Mouse (Mus musculus) adrenal gland, adult 8-10 months (tissue): ENCODE measurements at regions not wholly inside any gene's neighbourhood (a gene's known extent, or its start where the extent isn't known, plus 50 kb on each side); places are given as distances from the start of the nearest gene placed in this dataset.

ENCODE experiments used
- DNase-seq: peaks from one replicate; pipeline ENCODE4 v3.0.0; 2022

DNA sequence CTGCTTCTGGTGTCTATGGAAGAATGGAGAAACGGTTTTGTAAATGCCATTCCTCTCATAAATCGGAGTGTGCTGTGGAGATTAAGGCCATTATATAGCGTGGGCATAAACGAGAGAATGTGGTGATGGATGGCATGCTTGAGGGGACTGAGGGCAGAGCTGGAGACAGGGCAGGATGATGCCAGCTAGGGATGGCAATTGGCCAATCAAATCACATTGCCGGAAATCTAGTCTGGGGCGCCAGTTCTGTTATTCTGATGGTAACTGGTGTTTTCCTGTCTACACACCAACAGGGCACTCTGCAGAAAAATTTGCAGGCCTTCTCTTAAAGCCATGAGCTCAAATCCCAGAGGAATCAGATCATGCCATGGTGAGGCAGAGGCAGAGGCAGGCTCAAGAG, 224.9 kb upstream of the Kazn start:
- DNase-seq: no peak

DNA sequence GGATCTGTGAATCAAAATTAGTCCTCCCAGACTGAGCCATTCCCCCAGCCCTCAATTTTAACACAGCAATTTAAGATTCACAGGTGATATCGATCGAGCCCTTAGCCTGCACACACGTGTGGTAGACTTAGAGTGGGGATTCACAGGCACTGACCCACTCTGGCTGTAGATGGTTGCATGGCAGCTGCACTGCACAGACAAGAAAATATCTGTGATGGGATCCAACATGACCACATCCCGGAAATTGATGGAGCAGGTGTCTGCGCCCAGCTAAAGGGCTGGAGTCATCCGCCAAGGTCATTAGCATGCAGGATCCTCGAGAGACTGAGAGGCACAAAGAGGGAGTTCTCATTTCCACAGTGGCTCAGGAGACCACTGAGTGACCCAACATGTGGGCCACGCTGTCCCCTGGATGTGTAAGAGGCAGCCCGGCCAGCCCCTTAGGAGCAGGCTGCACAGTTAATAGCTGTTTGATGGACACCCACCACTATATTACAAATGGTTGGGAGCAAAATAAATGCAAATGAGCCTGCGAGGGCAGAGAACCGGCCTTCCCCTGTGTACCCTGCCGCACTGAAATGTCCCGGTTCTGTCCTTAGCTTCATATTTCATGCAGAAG, 221.4 kb upstream of the Kazn start:
- no peak for DNase-seq

DNA sequence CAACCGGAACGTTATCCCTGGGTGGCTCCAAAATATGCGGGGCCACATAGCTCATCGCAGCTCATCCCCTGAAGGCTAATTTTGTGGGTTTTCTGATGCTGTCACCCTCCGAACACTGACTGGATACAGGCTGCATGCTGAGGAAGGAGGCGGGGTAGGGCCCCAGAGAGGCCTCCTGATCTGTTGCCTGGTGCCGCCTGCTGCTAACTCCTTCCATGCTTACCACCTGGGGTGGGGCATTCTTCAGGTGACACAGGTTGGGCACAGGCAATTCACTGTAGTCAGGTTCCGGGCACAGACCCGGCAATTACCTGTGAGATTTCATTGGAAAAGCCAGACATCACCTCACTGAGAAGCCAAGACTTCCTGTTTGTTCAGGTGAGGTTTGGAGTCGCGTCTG, 213.4 kb upstream of the Kazn start:
- DNase-seq: no peak

DNA sequence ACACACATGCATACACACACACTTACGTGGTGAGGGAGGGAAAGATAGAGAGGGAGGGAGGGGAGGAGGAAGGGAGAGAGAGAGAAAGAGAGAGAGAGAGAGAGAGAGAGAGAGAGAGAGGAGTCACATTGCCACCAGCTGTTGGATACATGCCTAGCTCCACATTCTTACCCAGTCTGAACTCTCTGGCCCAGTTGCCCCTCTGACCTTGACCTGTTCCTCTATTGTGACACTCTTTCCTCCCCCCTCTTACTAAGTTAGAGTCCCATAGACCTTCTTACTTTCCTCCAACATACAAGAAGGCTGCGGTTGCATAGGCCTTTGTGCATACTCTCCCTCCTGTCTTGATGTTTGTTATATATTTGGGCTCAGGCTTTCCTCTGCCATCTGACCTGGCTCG, 211.7 kb upstream of the Kazn start:
- no peak for DNase-seq

DNA sequence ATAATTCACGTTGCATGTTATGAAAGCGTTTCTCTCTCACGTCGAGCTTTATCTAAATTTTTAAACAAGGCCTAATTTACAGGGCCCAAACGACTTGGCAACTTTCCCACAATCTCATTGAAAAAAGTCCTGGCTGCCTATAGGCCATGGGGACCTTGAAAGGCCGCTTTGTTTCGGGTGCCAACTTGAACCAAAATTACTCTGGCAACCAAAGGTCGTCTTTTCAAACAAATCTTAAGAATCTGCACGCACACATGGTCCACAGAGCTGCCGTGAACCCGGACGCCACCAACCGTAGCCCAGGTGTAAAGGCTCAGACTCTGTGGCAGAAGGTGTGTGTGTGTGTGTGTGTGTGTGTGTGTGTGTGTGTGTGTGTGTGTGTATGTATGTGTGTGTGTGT, 210.5 kb upstream of the Kazn start:
- DNase-seq: peak; percentile 31

DNA sequence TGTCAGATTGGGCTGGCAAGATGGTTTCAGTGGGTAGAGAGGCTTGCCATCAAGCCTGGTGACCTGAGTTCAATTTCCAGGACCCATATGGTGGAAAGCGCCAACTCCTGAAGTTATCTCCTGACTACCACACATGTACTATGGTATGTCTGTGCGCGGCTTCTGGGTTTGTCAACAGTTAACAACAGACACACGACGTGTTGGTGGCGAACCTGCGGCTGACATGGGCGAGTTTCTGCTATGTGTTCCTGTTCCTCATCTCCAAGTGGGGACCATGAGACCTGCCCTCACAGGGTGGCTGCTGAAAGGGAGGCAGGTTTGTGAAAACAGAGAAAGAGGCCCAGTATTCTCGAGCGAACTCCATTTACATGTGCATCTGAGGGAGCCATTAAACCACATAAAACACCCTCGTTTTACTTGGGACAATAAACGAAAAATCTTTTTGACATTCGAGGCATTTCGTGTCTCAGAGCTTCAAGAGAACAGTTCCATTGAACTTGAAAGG, 210.0 kb upstream of the Kazn start:
- no peak for DNase-seq

DNA sequence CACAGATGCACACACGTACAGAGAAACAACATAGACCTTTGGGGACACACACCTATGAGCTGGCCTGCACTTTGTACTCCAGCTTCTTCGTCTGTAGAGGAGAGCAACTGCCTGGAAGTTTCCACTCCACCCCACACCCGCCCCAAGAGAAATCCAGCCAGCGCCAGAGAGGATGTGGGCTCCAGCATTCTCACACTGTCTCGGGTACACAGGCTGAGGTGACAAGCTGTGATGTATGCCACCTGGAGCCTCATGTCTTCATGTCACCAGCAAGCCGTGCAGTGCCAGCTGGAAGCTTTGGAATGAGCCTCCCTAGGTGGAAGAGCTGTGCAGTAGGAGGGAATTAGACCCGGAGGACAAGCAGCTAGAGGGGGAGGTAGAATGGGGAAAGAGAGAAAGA, 208.3 kb upstream of the Kazn start:
- DNase-seq: peak; percentile 15

DNA sequence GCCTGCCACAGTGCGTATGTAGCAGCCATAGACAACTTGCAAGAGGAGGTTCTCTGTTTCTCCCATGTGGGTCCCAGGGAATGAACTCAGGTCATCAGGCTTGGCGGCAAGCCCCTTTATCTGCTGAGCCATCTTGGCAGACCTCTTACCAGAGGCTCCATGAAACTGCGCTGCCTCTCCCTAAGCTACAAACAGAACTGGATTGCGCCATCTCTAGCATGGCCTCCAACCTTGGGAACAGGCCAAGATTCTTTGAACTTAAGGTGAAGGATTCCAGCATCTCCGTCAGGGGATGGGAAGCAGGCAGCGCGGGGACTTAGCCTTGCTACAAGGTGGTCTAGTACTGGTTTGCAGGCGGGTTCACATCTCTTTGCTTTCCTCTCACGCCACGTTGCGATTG, 201.8 kb upstream of the Kazn start:
- DNase-seq: peak; percentile 64

DNA sequence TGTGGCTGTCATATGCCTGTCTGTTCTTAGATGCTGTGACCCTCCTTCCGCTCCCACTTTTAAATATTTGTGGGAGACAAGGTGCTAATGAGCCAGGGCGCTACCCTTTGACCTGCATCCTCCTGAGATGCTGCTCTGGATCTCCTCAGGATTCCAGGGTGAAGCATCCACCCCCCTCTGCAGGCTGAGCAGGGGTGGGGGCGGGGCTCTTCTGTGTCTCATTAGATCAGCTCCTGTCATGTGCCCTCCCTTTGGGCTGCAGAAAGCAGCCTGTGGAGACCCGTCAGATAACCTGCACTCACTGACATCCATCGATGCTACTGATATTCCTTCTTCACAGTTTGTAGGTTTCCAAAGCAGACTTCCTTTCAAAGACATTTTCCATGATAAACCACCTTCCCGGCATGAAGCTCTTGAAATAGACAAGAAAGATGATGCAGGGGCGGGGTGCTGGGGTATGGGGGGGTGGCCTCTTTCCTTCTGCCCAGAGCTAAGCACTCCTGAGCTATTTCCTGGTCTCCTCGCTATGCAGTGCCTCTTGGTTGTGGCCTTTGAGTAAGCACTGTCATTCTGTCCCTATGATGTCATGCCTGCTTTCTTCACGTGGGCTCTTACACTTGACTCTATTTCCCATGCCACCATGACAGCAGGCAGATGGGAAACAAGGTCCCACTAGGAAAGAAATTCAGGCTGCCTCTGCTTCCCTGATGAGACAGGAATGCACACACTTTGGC, 200.4 kb upstream of the Kazn start:
- DNase-seq: no peak

DNA sequence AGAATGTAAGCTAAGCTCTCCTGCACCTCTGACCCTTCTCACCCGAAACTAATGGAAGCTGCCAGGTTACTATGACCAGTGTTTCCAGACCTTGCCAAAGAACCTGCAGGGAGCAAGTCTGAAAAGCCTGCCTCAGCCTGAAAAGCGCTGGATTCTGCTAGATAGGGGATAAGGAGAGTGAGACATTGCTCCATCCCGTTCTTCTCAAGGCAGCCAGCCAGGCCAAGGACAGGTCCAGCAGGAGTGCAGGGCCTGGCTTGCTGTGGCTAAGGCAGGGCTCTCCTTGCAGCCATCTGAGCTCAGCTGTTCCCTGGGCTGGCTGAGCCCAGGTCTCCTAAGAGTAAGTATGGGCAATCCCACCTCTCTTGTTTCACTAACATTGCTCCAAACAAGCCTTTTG, 185.4 kb upstream of the Kazn start:
- peak; percentile 55 for DNase-seq

DNA sequence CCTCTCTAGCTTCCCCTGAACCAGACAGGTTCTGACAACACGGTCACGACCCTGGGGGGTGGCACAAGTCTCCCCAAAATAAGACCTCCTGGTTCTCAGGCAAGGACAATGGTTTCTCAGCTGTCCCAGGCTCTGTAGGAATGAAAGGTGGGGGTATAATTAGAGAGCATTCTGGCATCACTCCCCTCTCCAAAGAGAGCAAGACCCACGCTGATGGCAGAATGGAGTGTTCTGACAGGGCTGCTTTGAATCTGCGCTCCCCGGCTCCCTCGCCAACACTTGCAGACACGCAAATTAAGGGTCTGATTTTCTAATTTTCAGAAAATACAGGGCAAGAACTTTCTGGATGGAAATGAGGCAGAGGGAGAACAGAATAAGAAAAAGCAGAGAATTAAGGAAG, 181.2 kb upstream of the Kazn start:
- DNase-seq: no peak

DNA sequence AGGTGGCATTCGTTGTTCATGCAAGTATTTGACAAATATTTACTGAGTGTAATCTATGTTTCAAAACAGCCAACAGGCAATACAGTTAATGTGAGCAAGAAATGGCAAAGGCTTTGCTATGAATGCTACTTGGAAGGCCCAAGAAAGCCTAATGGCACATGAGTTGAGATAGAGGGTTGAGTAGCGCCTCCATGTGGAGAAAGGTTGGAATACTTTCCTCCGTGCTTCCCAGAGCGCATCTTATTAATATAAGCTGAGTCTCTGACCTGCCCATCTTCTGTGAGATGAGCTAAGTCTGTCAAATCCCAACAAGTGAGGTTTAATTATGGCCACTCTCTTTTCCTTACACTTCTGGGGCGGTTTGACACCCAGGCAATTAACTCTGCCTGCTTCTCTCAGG, 175.7 kb upstream of the Kazn start:
- DNase-seq: no peak

DNA sequence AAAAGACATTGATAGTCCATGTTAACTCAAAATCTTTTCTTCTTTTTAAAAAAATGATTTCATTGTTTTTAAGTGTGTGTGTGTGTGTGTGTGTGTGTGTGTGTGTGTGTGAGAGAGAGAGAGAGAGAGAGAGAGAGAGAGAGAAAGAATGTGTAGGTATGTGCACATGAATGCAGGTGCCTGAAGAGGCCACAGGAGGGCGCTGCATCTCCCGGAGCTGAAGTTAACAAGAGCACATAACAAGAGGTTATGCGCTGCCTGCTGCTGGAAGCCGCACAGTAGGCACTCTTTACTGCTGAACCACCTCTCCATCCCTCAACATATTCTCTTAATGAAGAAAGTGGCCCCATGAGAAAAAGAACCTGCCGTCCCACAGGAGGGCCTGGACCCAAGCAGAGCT, 172.6 kb upstream of the Kazn start:
- no peak for DNase-seq

DNA sequence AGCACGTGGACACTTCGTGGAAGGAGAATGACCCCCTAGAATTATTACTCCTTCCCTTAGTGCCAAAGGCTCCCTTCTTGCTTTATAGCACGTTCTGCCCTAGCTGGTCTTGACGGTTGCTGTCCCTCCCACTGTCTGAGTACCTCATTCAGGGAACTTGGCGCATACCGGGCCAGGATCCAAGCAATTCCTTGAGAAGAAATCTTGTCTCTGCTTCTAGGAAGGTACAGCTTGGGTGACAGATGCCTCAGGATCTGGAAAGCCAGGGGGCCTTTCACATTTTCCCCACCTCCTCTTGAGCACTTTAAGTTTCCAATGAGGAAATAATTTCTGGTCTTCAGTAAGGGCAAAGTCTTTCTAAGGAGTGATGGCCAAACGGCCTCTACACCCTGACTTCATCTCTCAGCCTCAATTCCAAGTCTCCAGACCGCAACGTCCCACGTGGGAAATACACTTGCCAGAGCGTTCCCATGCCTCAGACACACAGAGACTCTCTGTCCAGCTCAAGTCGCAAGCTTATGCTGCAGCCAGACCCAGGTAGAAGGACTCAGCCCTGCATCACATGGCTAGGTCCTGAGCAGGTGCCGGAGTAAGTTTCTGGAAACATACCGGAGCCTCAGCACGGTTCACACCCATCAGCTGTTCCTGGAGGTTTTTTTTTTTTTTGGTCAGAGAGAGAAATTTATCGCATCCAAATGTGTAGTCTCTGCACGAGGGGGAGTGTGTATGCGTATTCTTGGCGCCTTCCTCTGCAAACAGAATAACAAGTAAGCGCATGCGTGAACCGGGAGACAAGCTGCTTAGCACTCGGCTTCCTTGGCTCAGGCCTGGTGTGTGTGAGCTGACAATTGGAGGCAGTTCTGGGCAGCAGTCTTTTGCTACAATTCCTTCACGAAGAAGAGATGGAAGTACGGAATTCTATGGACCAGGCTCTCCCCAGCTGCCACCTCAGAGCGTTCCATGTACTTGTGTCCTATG, 171.7 kb upstream of the Kazn start:
- no peak for DNase-seq

DNA sequence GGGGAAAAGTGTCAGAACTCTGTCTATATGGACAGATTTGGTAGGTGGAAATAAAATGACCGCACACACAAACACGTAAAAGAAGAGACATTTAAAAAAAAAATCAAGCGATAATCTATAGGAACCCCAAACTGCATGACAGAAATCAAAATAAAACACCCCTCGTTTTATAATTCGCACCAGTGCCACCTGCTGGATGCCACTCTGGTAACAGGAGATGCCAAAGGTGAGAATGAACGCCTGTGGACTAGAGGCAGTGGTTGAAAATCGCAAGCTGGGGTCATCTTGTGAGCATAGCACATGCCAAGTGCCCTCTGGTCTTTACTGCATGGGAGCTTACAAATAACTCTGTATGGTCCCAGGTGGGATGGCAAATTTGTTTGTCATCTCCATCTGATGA, 158.7 kb upstream of the Kazn start:
- DNase-seq: no peak

DNA sequence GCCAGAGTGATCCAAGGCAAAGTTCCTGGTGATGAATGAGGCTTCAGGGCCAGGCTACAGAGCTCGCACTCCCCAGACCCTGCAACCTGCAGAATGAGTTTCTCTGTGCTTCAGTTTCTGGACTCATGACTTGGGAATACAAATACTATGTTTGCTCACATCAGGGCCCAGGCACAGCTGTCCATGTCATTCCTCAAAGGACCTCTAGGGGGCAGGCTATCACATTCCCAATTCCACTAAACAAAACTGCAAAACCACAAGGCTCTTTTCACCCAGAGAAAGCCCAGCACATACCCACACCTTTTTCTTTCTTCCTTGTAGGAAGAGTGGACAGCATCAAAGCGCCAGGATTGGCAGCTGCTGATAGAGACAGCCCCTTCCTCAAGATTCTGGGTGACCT, 153.7 kb upstream of the Kazn start:
- DNase-seq: peak; percentile 7

DNA sequence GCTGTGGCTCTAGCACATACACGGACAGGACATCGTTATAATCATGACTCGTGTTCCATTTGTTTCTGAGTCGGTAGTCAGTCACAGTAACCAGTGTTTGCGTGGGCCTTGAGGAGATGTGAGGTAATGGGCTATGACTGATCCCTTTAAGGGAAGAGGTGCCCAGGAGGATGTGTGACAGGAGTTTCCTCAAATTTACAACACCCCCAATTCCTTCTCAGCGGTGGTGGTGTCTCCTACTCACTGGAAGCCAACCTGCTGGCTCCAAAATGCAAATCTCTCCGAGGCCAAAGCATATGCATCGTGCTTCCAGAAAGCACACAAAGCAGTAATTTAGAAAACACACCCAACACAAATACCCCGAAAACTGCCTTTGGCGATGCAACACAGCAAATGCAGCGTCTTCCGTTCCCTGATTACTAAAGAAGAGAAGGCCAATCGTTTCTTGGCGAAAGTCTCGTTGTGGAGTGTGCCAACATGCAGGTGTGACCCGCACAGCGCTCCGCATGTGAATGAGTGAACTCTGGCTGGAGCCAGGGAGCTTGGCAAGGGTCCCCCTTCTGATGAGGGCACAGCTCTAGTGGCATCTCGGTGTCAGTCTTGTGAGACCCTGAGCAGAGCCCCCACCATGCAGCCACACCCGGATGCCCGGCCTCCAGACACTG, 151.5 kb upstream of the Kazn start:
- no peak for DNase-seq

DNA sequence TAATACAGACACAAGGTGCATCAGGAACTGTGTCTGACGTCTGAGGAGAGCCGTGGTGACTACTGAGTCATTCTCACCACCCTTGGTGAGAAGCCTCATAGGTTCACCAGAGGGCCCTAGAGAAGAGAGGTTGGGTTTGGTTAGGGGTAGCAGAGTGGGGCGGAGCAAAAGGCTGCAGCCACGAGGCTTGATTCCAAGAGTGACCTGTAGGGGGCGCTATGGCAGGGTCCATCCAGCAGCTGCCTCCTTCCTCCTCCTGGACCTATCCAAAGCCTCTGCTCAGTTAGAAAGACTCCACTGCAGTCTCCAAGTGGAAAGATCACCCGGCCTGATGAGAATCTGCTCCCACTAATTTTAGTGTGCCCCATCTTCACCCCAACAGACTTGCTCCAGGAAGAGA, 149.3 kb upstream of the Kazn start:
- no peak for DNase-seq

DNA sequence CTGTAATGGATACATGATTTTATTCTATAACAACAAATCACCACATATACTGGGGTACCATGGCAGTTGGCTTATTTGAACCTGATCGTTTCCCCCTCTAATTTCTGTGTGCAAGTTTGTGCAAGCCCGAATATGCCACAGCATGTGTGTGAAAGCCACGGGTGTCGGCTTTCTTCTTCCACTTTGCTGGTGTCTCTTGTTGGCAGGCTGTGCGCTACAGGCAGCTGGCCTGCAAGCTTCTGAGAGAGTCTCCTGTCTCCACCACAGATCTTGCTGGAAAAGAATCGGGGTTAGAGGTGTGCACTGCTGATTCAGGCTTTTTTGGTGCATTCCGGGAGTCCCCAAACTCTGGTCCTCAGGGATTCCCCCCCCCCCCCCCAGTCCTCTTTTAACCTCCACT, 142.0 kb upstream of the Kazn start:
- DNase-seq: no peak

DNA sequence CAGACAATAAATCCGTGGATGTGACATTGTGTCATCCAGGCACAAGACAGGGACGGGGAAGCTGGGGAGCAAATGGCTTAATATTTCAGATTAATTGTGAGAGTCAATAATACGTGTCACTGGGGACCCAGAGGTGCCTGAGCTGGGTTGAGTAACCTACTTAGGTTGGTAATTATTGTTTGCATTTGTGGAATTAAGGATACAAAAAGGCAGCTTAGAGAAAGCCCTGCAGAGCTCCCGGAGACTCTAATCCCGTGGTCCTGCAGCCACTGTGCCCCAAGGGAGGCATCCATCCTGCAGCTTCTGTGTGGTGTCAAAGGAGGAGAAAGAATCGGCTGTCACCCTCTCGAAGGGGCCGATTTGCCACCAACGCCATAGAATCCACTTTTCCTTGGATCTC, 139.3 kb upstream of the Kazn start:
- DNase-seq: no peak

DNA sequence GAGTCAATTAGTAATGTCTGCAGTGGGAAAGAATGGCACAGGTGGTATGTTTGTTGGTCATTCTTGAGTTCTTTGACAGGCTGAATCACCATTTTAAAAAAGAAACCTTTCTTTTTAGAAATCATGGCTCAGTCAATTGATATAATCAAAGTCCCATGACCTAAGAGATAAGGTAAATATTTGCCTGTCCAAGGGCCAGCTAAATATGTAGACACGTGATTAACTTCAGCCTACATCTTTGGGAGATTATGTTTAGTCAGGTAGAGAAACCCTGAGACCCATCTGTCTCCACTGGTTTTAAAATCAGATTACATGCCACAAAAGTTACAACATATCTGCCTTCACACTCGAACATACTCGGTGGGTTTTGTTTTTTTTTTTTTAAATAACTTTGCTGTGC, 128.6 kb upstream of the Kazn start:
- DNase-seq: no peak

DNA sequence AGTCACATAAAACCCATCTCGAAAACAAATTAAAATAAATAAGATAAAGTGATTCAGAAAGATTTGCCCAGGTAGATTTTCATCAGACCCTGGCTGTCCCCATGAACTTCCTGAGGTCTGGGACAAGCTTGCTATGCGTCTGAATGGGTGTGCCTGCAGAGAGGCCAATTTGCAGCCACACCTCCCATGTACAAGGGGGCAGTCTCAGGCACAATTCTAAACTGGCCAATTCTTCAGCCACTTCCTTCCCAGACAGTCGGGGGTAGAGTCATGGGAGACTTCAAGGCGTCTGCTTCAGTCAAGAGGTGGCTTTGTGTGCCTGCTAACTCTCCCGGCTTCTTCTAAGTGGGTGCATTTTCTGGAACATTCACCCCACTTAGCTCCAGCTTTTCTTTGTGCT, 122.9 kb upstream of the Kazn start:
- no peak for DNase-seq

DNA sequence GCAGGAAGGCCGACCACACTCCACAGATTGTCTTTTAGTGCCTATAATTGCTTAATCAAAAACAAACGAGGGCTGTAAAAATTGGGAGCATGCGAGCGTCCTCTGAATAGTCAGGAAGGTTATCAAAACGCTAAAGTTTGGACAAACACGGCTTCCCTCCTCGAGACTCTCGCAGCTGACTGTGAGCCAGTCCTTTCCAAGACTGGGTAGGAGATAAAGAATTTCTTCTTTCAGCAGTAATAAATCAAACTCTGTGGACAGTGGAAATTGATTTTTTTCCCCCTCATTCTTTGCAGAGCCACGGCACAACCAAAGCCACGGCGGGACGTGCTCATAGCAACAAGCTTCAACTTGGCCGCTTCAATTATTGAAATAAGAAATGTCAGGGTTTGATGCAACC, 119.7 kb upstream of the Kazn start:
- no peak for DNase-seq
